Mouse (Mus musculus): Measurements from ENCODE around the gene Uox.

- TF ChIP-seq GATA1 (IDR thresholded peaks at IDR 0.05; ENCODE audit: borderline replicate concordance, low read length) (no peak), FLI1 (IDR thresholded peaks at IDR 0.05; ENCODE audit: low read length) (no peak)
These were observed 47.7 kb downstream of the Uox start for GRCm38 (mm10) chr3:146617946-146618345.
